In genomic region chr5:43822824-43823223, GRCm38 (mm10) we compare ENCODE assay signal across 18 mouse cellular contexts. TPM values are rescaled to one million over a fixed set of nuclear protein-coding genes. Genes with fewer than 3 reads are reported as not detected.
"Had no signal": no experiment of that assay in that cellular context is flagged by ENCODE, and none has a peak within 500 bp of the region (broad histone marks: within the 10 kb centered on the region; RNA-seq: fewer than 3 reads in every experiment).

No protein-coding gene starts in this region.

- H3K4me2 ChIP-seq: liver, embryonic 15.5 days; lung, embryonic 15.5 days; midbrain, embryonic 11.5 days; midbrain, embryonic 13.5 days; midbrain, embryonic 15.5 days; neural tube, embryonic 12.5 days had no signal

- H3K27me3 ChIP-seq: liver, embryonic 15.5 days; lung, embryonic 15.5 days; midbrain, embryonic 13.5 days; midbrain, embryonic 15.5 days; neural tube, embryonic 12.5 days had no signal

- H3K4me3 ChIP-seq: liver, embryonic 15.5 days; lung, embryonic 15.5 days; megakaryocyte, embryonic 14.5 days; midbrain, embryonic 13.5 days; midbrain, embryonic 15.5 days; neural tube, embryonic 12.5 days had no signal

- H3K27ac ChIP-seq: liver, embryonic 15.5 days; lung, embryonic 15.5 days; macrophage; midbrain, embryonic 13.5 days; midbrain, embryonic 15.5 days; neural tube, embryonic 12.5 days had no signal

- H3K9me3 ChIP-seq: liver, embryonic 15.5 days; lung, embryonic 15.5 days; megakaryocyte, embryonic 14.5 days; midbrain, embryonic 13.5 days; midbrain, embryonic 15.5 days; neural tube, embryonic 12.5 days had no signal

- DNase-seq: liver, postnatal 0 days; lung, adult 2 months; lung, postnatal 14 days; lung, postnatal 36 days; right cerebral cortex, postnatal 14 days; spleen, adult 18-20 months; thymus, adult 2 months; thymus, postnatal 36 days had no signal

- ATAC-seq: liver, postnatal 0 days; lung, postnatal 0 days; midbrain, embryonic 13.5 days; midbrain, embryonic 15.5 days had no signal

- H3K4me1 ChIP-seq: liver, embryonic 15.5 days; midbrain, embryonic 13.5 days; midbrain, embryonic 15.5 days; neural tube, embryonic 12.5 days had no signal

- H3K9ac ChIP-seq: liver, embryonic 15.5 days; liver, postnatal 0 days; lung, embryonic 15.5 days; midbrain, embryonic 13.5 days; midbrain, embryonic 15.5 days; neural tube, embryonic 12.5 days had no signal

- H3K36me3 ChIP-seq: liver, embryonic 15.5 days; lung, embryonic 15.5 days; midbrain, embryonic 13.5 days; midbrain, embryonic 15.5 days; neural tube, embryonic 12.5 days had no signal

RNA-seq across cellular contexts. Expression of gene Bst1, which starts 4.1 kb away (rescaled TPM):
- polyA plus RNA-seq: midbrain, embryonic 11.5 days; midbrain, embryonic 13.5 days; midbrain, embryonic 15.5 days; neural tube, embryonic 12.5 days; neural tube, embryonic 14.5 days had no signal
